Mouse (Mus musculus) testis, adult 10 weeks (tissue): Measurements from ENCODE around the gene Arvcf. TPM values are rescaled to one million over a fixed set of nuclear protein-coding genes. Genes with fewer than 3 reads are reported as not detected.

Source experiments
- polyA plus RNA-seq: library from polyadenylated mRNA; stranded (reverse); fragments of 350-450 nt; fragmentation: Illumina TruSeq; extraction: RNeasy Lipid Tissue Mini Kit (QIAGEN cat#74804); gene quantifications from one replicate; pipeline ENCODE4 v1.2.3, GENCODE M21; 2014; ENCODE audit warnings: low read depth, low replicate concordance

Arvcf gene
- 0.08 TPM for polyA plus RNA-seq

GRCm38 (mm10) chr16:18347931-18348600, at the start of gene Arvcf, which contains the start of gene Tango2:
Gene Arvcf (plus strand): TSS chr16:18348182.
Gene Tango2 (minus strand): TSS chr16:18348103.

GRCm38 (mm10) chr16:18426215-18426791, 78.3 kb downstream of the Arvcf start, which contains the start of gene Txnrd2:
Gene Txnrd2 (plus strand): TSS chr16:18426384.

GRCm38 (mm10) chr16:18426802-18427280, 78.9 kb downstream of the Arvcf start, which contains the start of gene Comt:
Gene Comt (minus strand): TSS chr16:18426852.

Other genes with a start within 250 kb of the Arvcf start
- gene Rtn4r, start 220.5 kb upstream of the Arvcf start, polyA plus RNA-seq, result not detected
- 1.6 TPM for gene Ccdc188, start 130.3 kb upstream of the Arvcf start, polyA plus RNA-seq
- gene Zdhhc8, start 113.0 kb upstream of the Arvcf start, polyA plus RNA-seq, result not detected
- 20.0 TPM for gene Trmt2a, start 99.5 kb upstream of the Arvcf start, polyA plus RNA-seq
- 116 TPM for gene Ranbp1, start 99.5 kb upstream of the Arvcf start, polyA plus RNA-seq
- not detected for gene Gm49776, start 89.9 kb upstream of the Arvcf start, polyA plus RNA-seq
- 27.5 TPM for gene Dgcr8, start 58.9 kb upstream of the Arvcf start, polyA plus RNA-seq
- 3.0 TPM for gene Tango2, start 79 bp upstream of the Arvcf start, polyA plus RNA-seq
- 0.42 TPM for gene Txnrd2, start 78.2 kb downstream of the Arvcf start, polyA plus RNA-seq
- gene Comt, start 78.7 kb downstream of the Arvcf start, polyA plus RNA-seq, result 2.1 TPM
- 15.6 TPM for gene Gnb1l, start 150.5 kb downstream of the Arvcf start, polyA plus RNA-seq
- gene Rtl10, start 150.7 kb downstream of the Arvcf start, polyA plus RNA-seq, result not detected
- gene Tbx1, start 242.5 kb downstream of the Arvcf start, polyA plus RNA-seq, result 1.8 TPM